Mouse (Mus musculus): ENCODE measurements around the gene Tnpo3. TPM values are rescaled to one million over a fixed set of nuclear protein-coding genes. Genes with fewer than 3 reads are reported as not detected.

Gene Tnpo3
- polyA plus RNA-seq, 1 experiment from 2014 or later = 95.9 TPM

- Histone ChIP-seq H3K4me2 (no peak overlapping the region), H3K9me3 (no peaks in the 10 kb centered on the region), H3K27ac (no peak overlapping the region), H3K27me3 (peaks cover 81% of the 10 kb centered on the region), H3K4me3 (no peak overlapping the region), H3K4me1 (replicated peaks) (peaks cover 6% of the 10 kb centered on the region; the same call in 1 of the 2 replicates), H3K9ac (no peak overlapping the region), H3K36me3 (0 out of 2 replicates have a peak, but pooled peaks cover 5% of the 10 kb centered on the region)
- WGBS = 86% methylated on average over 4 of the region's 4 CpGs
- no peak for ATAC-seq (ENCODE audit: low FRiP score)
These were observed 115.6 kb downstream of the Tnpo3 start for GRCm38 (mm10) chr6:29494101-29494500.

Other genes starting within 250 kb of the Tnpo3 start
- gene Opn1sw, start 221.4 kb downstream of the Tnpo3 start, polyA plus RNA-seq (2015; fragmentation: Nextera tagmentation; extraction: Ambion mirVana) = 0.26 and 0.32 TPM in 2 replicates
- gene Ccdc136, start 213.6 kb downstream of the Tnpo3 start, polyA plus RNA-seq (2015; fragmentation: Nextera tagmentation; extraction: Ambion mirVana) = 38.3 and 46.1 TPM in 2 replicates
- gene Flnc, start 176.6 kb downstream of the Tnpo3 start, polyA plus RNA-seq (2015; fragmentation: Nextera tagmentation; extraction: Ambion mirVana) = 5.0 and 5.8 TPM in 2 replicates
- gene Atp6v1f, start 142.2 kb downstream of the Tnpo3 start, polyA plus RNA-seq (2015; fragmentation: Nextera tagmentation; extraction: Ambion mirVana) = 337 and 340 TPM in 2 replicates
- 0.57 and 1.0 TPM in 2 replicates for gene Atp6v1fnb, start 138.4 kb downstream of the Tnpo3 start, polyA plus RNA-seq (2015; fragmentation: Nextera tagmentation; extraction: Ambion mirVana)
- gene Kcp, start 101.9 kb downstream of the Tnpo3 start, polyA plus RNA-seq (2015; fragmentation: Nextera tagmentation; extraction: Ambion mirVana) = 20.1 and 20.5 TPM in 2 replicates
- gene Irf5, start 83.3 kb downstream of the Tnpo3 start, polyA plus RNA-seq (2015; fragmentation: Nextera tagmentation; extraction: Ambion mirVana) = 2.1 and 2.7 TPM in 2 replicates
- 8.4 and 9.9 TPM in 2 replicates for gene Tspan33, start 84.3 kb upstream of the Tnpo3 start, polyA plus RNA-seq (2015; fragmentation: Nextera tagmentation; extraction: Ambion mirVana)
- 15.1 and 16.2 TPM in 2 replicates for gene Smo, start 125.6 kb upstream of the Tnpo3 start, polyA plus RNA-seq (2015; fragmentation: Nextera tagmentation; extraction: Ambion mirVana)
- gene Ahcyl2, start 158.1 kb upstream of the Tnpo3 start, polyA plus RNA-seq (2015; fragmentation: Nextera tagmentation; extraction: Ambion mirVana) = 18.0 and 18.2 TPM in 2 replicates